Comparison of ENCODE assay signal across 28 mouse cellular contexts in the genomic region with DNA sequence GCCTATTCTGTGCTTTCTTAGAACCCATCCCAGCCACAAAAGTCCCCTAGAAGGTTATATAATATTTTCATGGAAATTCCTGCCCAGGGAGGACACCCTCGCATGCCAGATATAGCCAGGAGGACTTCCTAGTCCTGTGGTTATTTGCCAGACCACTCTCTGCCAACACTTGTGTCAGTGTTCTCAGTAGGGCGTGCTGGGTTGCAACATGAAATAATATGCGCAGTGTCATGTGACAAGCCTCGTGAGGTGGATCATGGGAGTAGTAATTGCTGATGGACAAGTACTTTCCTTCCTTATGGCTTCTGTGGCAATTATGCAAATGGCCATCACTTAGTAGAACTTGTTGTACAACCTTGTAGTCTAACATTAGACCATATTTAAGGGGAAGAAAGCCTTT. TPM values are rescaled to one million over a fixed set of nuclear protein-coding genes. Genes with fewer than 3 reads are reported as not detected.
DNase-seq lines count a peak whose midpoint lies in the region; ATAC-seq and TF ChIP-seq lines count a peak whose summit lies in the region.
"Had no signal": no experiment of that assay in that cellular context is flagged by ENCODE, and none has a peak within 500 bp of the region (broad histone marks: within the 10 kb centered on the region; RNA-seq: fewer than 3 reads in every experiment).

No protein-coding gene starts in this region.

- no peak overlapping the region for H3K9ac ChIP-seq in lung, postnatal 0 days (replicated peaks; ENCODE audit: low read depth)
- H3K9ac ChIP-seq: forebrain, postnatal 0 days; heart, embryonic 13.5 days; hindbrain, embryonic 12.5 days; hindbrain, embryonic 15.5 days had no signal

- H3K27ac ChIP-seq in gastrocnemius, adult 2 months: no peak overlapping the region
- H3K27ac ChIP-seq in lung, postnatal 0 days (ENCODE audit: low read length): no peak overlapping the region
- H3K27ac ChIP-seq: heart, adult 2 months; heart, embryonic 10.5 days; heart, embryonic 13.5 days; hindbrain, embryonic 12.5 days; hindbrain, embryonic 15.5 days had no signal

- no peaks in the 10 kb centered on the region for H3K36me3 ChIP-seq in lung, postnatal 0 days (ENCODE audit: insufficient read depth, low read length)
- H3K36me3 ChIP-seq: heart, embryonic 10.5 days; heart, embryonic 13.5 days; hindbrain, embryonic 12.5 days; hindbrain, embryonic 15.5 days had no signal

- H3K4me2 ChIP-seq in lung, postnatal 0 days (replicated peaks; ENCODE audit: low read depth, low read length): no peak overlapping the region
- H3K4me2 ChIP-seq: heart, embryonic 13.5 days; hindbrain, embryonic 12.5 days; hindbrain, embryonic 15.5 days had no signal

- TF ChIP-seq EP300 in lung, postnatal 0 days (IDR thresholded peaks at IDR 0.05): no peak

- intact Hi-C loops in gastrocnemius, adult 2 months (cut with DNase I): no loop called here
- intact Hi-C loops in gastrocnemius, postnatal 36 days (cut with DNase I): no loop called here
- intact Hi-C loops in heart, postnatal 25 days (cut with DNase I): no loop called here

- H3K4me3 ChIP-seq in gastrocnemius, adult 2 months: no peak overlapping the region
- H3K4me3 ChIP-seq in lung, postnatal 0 days (ENCODE audit: low read depth, low read length): no peak overlapping the region
- H3K4me3 ChIP-seq: heart, adult 2 months; heart, embryonic 10.5 days; heart, embryonic 13.5 days; hindbrain, embryonic 12.5 days; hindbrain, embryonic 15.5 days had no signal

- no peaks in the 10 kb centered on the region for H3K27me3 ChIP-seq in lung, postnatal 0 days (replicated peaks; ENCODE audit: insufficient read depth, low read length)
- H3K27me3 ChIP-seq: heart, embryonic 13.5 days; hindbrain, embryonic 12.5 days; hindbrain, embryonic 15.5 days had no signal

- H3K4me1 ChIP-seq in lung, postnatal 0 days (ENCODE audit: insufficient read depth, low read depth, low read length): no peaks in the 10 kb centered on the region
- H3K4me1 ChIP-seq: heart, embryonic 10.5 days; heart, embryonic 13.5 days; hindbrain, embryonic 12.5 days; hindbrain, embryonic 15.5 days had no signal

- ATAC-seq in lung, postnatal 0 days: no peak
- ATAC-seq: activated CD4-positive, CD25-positive, alpha-beta regulatory T cell, adult 4 months; forebrain, embryonic 14.5 days; forebrain, postnatal 0 days had no signal

- DNase-seq in gastrocnemius, adult 2 months: peak; percentile 42
- no peak for DNase-seq in gastrocnemius, postnatal 36 days
- DNase-seq in lung, postnatal 25 days (ENCODE audit: low spot score): peak; percentile 16
- no peak for DNase-seq in lung, postnatal 0 days (ENCODE audit: low spot score)
- peak; percentile 65 for DNase-seq in skeletal muscle tissue, adult 2 months (ENCODE audit: low read depth, low spot score)
- DNase-seq in heart, postnatal 25 days (ENCODE audit: low spot score): no peak
- DNase-seq: adrenal gland, adult 8-10 months; adrenal gland, postnatal 25 days; cerebellum, adult 11-12 months; cerebellum, adult 8-10 months; cerebellum, postnatal 10 days; cerebellum, postnatal 36 days; embryo, embryonic 11 days; forebrain, postnatal 0 days; gastrocnemius, postnatal 10 days; heart, adult 2 months; heart, postnatal 14 days had no signal

- WGBS in lung, postnatal 0 days: 76% methylated on average over 4 of the region's 4 CpGs

- no peaks in the 10 kb centered on the region for H3K9me3 ChIP-seq in lung, postnatal 0 days (ENCODE audit: low read length)
- H3K9me3 ChIP-seq: heart, embryonic 10.5 days; heart, embryonic 13.5 days; hindbrain, embryonic 12.5 days; hindbrain, embryonic 15.5 days had no signal

- no peak for TF ChIP-seq CTCF in gastrocnemius, adult 2 months (IDR thresholded peaks at IDR 0.05)
- no peak for TF ChIP-seq CTCF in lung, postnatal 0 days (IDR thresholded peaks at IDR 0.05)

RNA-seq across cellular contexts. Expression of gene Slc9a4, which starts 11.1 kb away (rescaled TPM):
- total RNA-seq in gastrocnemius, adult 2 months (2021): under 1 TPM; 0.64 to 0.97 TPM
- under 1 TPM; 0.32 to 0.33 TPM for total RNA-seq in gastrocnemius, postnatal 36 days (2021)
- 0.02 and 0.18 TPM in 2 replicates for polyA plus RNA-seq in lung, postnatal 0 days (2015; fragmentation: Nextera tagmentation; extraction: Ambion mirVana)
- total RNA-seq in heart, postnatal 25 days (2021): not detected
- total RNA-seq: adrenal gland, adult 8-10 months; adrenal gland, postnatal 25 days; ES-E14; hematopoietic stem cell, adult 5-6 weeks had no signal
- polyA plus RNA-seq: activated CD4-positive, CD25-positive, alpha-beta regulatory T cell, adult 4 months; embryonic facial prominence, embryonic 11.5 days; forebrain, embryonic 11.5 days; forebrain, embryonic 14.5 days; heart, embryonic 10.5 days; heart, embryonic 13.5 days; hindbrain, embryonic 15.5 days; intestine, embryonic 14.5 days had no signal

Comparison
In these comparisons a context has a peak if more than half of its experiments do, and no peak if none do; other contexts are left out.
1. DNase-seq: peak in gastrocnemius, adult 2 months (single experiment), lung, postnatal 25 days (single experiment) and skeletal muscle tissue, adult 2 months (single experiment); none in gastrocnemius, postnatal 36 days (0 of 2), lung, postnatal 0 days (single experiment) and heart, postnatal 25 days (single experiment).